Mouse (Mus musculus) forebrain, embryonic 10.5 days (tissue): Measurements from ENCODE around the gene Tulp3. TPM values are rescaled to one million over a fixed set of nuclear protein-coding genes. Genes with fewer than 3 reads are reported as not detected.
"Not testable (repeated sequence)": the region's sequence is repeated elsewhere in the genome, so short reads cannot be mapped to it uniquely, and the experiment has no call there.

ENCODE experiments used
- DNase-seq: peaks from one replicate; pipeline ENCODE4 v3.0.0-alpha.2; 2017; ENCODE audit warnings: low spot score; ENCODE audit errors: extremely low spot score
- H3K27ac ChIP-seq: fragments of 300-500 bp; sonication (generic); 2 replicates; pipeline ENCODE4 v1.5.1; 2016; ENCODE audit warnings: mild to moderate bottlenecking
- H3K27me3 ChIP-seq: fragments of 300-500 bp; sonication (generic); 2 replicates; pipeline ENCODE4 v1.6.1; 2016; ENCODE audit warnings: mild to moderate bottlenecking; ENCODE audit not compliant: poor library complexity, severe bottlenecking
- H3K36me3 ChIP-seq: fragments of 300-500 bp; sonication (generic); replicated peaks from 2 replicates; pipeline ENCODE4 v1.6.1; 2016; ENCODE audit warnings: mild to moderate bottlenecking, moderate library complexity
- H3K4me1 ChIP-seq: fragments of 300-500 bp; sonication (generic); 2 replicates; pipeline ENCODE4 v1.6.1; 2016
- H3K4me3 ChIP-seq: fragments of 300-500 bp; sonication (generic); 2 replicates; pipeline ENCODE4 v1.5.1; 2016; ENCODE audit warnings: mild to moderate bottlenecking, moderate library complexity
- H3K9me3 ChIP-seq: fragments of 300-500 bp; sonication (generic); 2 replicates; pipeline ENCODE4 v1.6.1; 2016; ENCODE audit warnings: mild to moderate bottlenecking, moderate library complexity
- WGBS: fragments of 180-500 bp; shearing (Covaris S2); methylation state at CpG from one replicate; pipeline ENCODE4 v1.1.7; 2016; 5-methylcytosine and 5-hydroxymethylcytosine counted together
- polyA plus RNA-seq: library from polyadenylated mRNA; unstranded; fragments of >200 nt; fragmentation: Nextera tagmentation; extraction: Ambion mirVana; gene quantifications from 2 replicates; pipeline ENCODE4 v1.2.1, GENCODE M21; 2016

Tulp3 gene
- polyA plus RNA-seq, 1 experiment from 2014 or later = 20.0 TPM

DNA sequence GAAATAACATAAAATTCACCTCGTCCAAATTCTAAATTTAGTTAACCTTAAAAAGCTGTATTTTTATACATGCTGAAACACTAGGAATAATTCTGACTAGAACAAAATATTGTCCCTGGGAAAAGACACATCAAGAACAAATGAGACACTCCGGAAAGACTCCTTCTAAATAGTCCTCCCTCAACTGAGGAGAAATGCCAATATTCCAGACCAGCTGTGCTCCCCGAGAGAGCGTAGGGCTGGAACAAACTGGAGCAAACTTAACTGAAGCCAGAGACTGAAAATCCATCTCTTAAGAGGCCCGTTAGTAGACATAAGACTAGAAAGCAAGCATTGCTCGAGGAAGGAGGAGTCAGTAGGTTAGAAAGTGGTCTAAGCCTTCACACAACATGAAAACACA, 8.9 kb downstream of the Tulp3 start:
- Histone ChIP-seq H3K36me3 (peaks cover 51% of the 10 kb centered on the region), H3K27ac (no peak overlapping the region), H3K4me3 (no peak overlapping the region), H3K9me3 (no peaks in the 10 kb centered on the region), H3K4me1 (0 out of 2 replicates have a peak, but pooled peaks cover 2% of the 10 kb centered on the region), H3K27me3 (no peaks in the 10 kb centered on the region)
- DNase-seq = no peak
- 91% methylated on average over 6 of the region's 6 CpGs for WGBS

DNA sequence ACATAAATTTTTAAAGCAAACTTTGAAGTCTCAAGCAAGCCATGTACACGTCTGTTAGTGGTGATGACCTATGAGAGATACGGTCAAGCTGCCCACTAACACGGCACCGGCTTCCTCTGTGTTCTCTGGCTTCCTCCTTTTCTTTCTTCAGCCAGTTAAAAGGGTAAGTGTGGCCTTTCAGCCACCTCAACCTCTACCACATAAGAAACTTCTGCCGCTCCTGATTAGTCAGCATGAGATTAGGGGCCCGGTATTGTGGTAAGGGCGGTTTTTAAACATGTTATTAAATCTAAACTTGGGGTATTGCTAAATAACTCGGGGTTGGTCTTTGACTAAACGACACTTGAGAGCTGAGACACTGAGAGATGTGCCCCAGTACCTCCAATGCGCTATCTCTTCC, 10.0 kb downstream of the Tulp3 start:
- no peak overlapping the region for H3K4me3 ChIP-seq
- WGBS = 94% methylated on average over 10 of the region's 10 CpGs
- no peaks in the 10 kb centered on the region for H3K9me3 ChIP-seq
- peaks cover 47% of the 10 kb centered on the region for H3K36me3 ChIP-seq
- DNase-seq = no peak
- 0 out of 2 replicates have a peak, but pooled peaks cover 2% of the 10 kb centered on the region for H3K4me1 ChIP-seq
- no peak overlapping the region for H3K27ac ChIP-seq
- no peaks in the 10 kb centered on the region for H3K27me3 ChIP-seq

DNA sequence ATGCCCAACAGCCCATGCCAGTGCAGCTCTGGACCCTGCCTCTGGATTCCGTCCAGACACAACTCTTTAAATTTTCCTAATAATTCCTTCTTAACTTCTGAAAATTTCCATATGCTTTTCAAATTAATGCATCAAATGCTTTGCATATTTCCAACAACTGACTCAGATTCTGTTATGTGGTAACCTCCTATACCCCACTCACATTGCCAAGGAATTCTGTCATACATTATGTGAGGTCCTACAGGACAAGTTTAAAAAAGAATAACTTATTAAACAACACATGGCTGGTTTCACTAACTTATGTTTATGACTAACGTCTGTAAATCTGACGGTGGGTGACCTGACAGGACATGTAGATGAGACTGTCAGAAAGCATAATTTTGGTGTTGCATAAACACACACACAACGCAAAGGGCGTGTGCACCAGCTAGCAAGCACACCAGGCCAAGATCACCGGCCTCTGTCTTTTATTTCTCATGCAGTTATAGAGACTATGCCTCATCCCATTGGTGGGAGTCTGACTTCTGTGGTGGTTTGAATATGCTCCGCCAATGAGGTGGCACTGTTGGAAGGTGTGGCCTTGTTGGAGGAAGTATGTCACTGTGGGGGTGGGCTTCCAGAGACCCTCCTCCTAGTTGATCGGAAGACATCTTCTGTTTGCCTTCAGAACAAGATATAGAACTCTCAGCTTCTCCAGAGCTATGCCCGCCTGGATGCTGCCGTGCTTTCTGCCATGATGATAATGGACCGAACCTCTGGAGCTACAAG, 13.5 kb downstream of the Tulp3 start:
- Histone ChIP-seq H3K9me3 (no peaks in the 10 kb centered on the region), H3K4me1 (peaks cover 26% of the 10 kb centered on the region), H3K36me3 (peaks cover 32% of the 10 kb centered on the region), H3K27ac (no peak overlapping the region), H3K27me3 (no peaks in the 10 kb centered on the region), H3K4me3 (no peak overlapping the region)
- WGBS = 93% methylated on average over 11 of the region's 11 CpGs
- DNase-seq = no peak

DNA sequence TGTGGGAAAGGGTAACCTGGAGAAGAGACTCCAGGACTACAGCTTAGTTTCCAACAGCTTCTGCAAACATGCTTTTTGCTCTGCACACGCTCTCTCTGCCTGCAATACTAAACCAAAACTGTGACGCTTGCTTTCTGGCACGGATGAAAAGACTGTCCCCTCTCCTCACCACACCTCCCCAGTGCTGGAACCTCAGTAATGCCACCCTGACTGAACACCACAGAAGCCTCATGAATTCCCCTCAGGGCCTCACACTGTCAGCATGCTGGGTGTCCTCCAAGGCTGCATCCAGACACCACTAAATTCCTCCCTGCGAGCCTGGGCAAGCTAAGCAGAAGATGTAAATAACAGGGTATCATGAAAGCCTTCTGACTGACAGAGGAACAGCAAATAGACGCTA, 16.8 kb downstream of the Tulp3 start:
- Histone ChIP-seq H3K4me3 (no peak overlapping the region), H3K27ac (0 out of 2 replicates have a peak overlapping the region, but pooled peaks have one; percentile 35), H3K9me3 (no peaks in the 10 kb centered on the region), H3K4me1 (peaks cover 36% of the 10 kb centered on the region), H3K36me3 (peaks cover 46% of the 10 kb centered on the region), H3K27me3 (no peaks in the 10 kb centered on the region)
- DNase-seq = no peak
- 63% methylated on average over 5 of the region's 5 CpGs for WGBS

- peaks cover 47% of the 10 kb centered on the region for H3K36me3 ChIP-seq
- 82% methylated on average over 7 of the region's 7 CpGs for WGBS
- peaks cover 36% of the 10 kb centered on the region for H3K4me1 ChIP-seq
- H3K4me3 ChIP-seq = no peak overlapping the region
- DNase-seq = no peak
- no peaks in the 10 kb centered on the region for H3K27me3 ChIP-seq
- H3K27ac ChIP-seq = no peak overlapping the region
- H3K9me3 ChIP-seq = no peaks in the 10 kb centered on the region
Observed at GRCm38 (mm10) chr6:128337467-128337866, 18.2 kb downstream of the Tulp3 start.

DNA sequence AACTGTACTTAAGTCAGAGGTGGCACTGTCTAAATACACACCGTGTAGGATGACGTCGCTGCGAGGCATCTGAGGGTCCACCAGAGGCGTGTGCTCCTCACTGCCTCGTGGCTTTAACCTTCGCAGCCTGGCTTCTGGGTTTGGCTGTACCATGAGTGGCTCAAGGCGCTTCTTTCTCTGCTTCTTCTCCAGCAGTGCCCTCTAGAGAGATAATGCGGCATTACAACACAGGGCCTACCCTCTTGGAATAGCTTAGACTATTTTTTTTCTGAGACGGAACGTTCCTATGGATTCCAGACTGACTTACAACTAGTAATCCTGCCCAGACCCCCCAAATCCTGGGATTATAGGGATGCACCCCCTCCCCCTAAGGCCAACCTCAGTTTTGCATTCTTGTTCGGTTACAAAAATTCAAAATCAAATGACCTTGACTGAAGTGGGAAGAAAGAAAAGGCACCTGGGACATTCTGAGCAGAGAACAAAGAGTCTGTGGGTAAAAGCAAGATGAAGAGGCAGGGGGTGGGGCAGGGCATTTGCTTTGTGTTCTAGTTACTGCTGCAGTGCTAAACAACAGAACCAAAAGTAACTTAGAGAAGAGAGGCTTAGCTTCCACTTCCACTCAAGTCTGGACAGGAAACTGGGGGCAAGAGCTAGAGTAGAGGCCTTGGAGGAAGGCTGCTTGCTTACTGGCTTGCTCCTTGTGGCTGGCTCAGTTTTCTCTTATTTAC, 21.1 kb downstream of the Tulp3 start:
- no peak overlapping the region for H3K4me3 ChIP-seq
- DNase-seq = peak; percentile 60
- H3K27me3 ChIP-seq = no peaks in the 10 kb centered on the region
- H3K36me3 ChIP-seq = peaks cover 60% of the 10 kb centered on the region
- H3K9me3 ChIP-seq = peaks cover 15% of the 10 kb centered on the region
- H3K27ac ChIP-seq = peak overlapping the region; percentile 58
- H3K4me1 ChIP-seq = peaks cover 32% of the 10 kb centered on the region
- WGBS = 25% methylated on average over 12 of the region's 12 CpGs

DNA sequence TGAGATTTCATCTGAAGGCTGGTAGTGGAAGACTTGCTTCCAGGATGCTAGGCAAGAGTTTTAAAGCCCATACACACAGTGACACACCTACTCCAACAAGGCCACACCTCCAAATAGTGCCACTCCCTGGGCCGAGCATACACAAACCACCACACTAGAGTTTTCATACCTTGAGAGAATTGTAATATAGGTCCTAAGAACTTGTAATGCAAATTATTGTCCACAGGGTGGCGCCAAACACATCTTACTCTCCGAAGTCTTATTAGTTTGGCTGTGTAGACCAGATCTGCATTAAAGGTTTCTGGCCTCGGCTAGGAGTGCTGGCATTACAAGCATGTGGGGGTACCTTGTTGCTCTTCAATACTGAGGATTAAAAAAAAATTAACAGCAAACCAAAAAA, 37.3 kb downstream of the Tulp3 start:
- 31% methylated on average over 4 of the region's 4 CpGs for WGBS
- no peaks in the 10 kb centered on the region for H3K4me1 ChIP-seq
- H3K27me3 ChIP-seq = no peaks in the 10 kb centered on the region
- peaks cover 28% of the 10 kb centered on the region for H3K36me3 ChIP-seq
- peak; percentile 47 for DNase-seq
- no peak overlapping the region for H3K27ac ChIP-seq
- H3K4me3 ChIP-seq = no peak overlapping the region
- H3K9me3 ChIP-seq = no peaks in the 10 kb centered on the region

- no peak overlapping the region for H3K27ac ChIP-seq
- no peaks in the 10 kb centered on the region for H3K9me3 ChIP-seq
- 86% methylated on average over 8 of the region's 8 CpGs for WGBS
- DNase-seq = no peak
- H3K4me1 ChIP-seq = no peaks in the 10 kb centered on the region
- H3K4me3 ChIP-seq = no peak overlapping the region
- H3K27me3 ChIP-seq = no peaks in the 10 kb centered on the region
- peaks cover under 1% of the 10 kb centered on the region for H3K36me3 ChIP-seq
Observed at GRCm38 (mm10) chr6:128315597-128315996, 40.1 kb downstream of the Tulp3 start.

GRCm38 (mm10) chr6:128314796-128315195, 40.9 kb downstream of the Tulp3 start:
- no peak overlapping the region for H3K4me3 ChIP-seq
- DNase-seq = no peak
- 89% methylated on average over 6 of the region's 6 CpGs for WGBS
- H3K9me3 ChIP-seq = no peaks in the 10 kb centered on the region
- H3K27ac ChIP-seq = no peak overlapping the region
- no peaks in the 10 kb centered on the region for H3K36me3 ChIP-seq
- H3K4me1 ChIP-seq = no peaks in the 10 kb centered on the region
- no peaks in the 10 kb centered on the region for H3K27me3 ChIP-seq

GRCm38 (mm10) chr6:128308311-128308710, 47.3 kb downstream of the Tulp3 start:
- no peaks in the 10 kb centered on the region for H3K27me3 ChIP-seq
- DNase-seq = peak; percentile 80
- no peaks in the 10 kb centered on the region for H3K36me3 ChIP-seq
- WGBS = 27% methylated on average over 4 of the region's 4 CpGs
- no peak overlapping the region for H3K4me3 ChIP-seq
- H3K4me1 ChIP-seq = no peaks in the 10 kb centered on the region
- H3K27ac ChIP-seq = no peak overlapping the region
- no peaks in the 10 kb centered on the region for H3K9me3 ChIP-seq

GRCm38 (mm10) chr6:128304801-128305200, 50.9 kb downstream of the Tulp3 start:
- peaks cover 29% of the 10 kb centered on the region for H3K27me3 ChIP-seq
- H3K27ac ChIP-seq = no peak overlapping the region
- peaks cover 8% of the 10 kb centered on the region; the same call in 1 of the 2 replicates for H3K9me3 ChIP-seq
- H3K4me1 ChIP-seq = peaks cover 14% of the 10 kb centered on the region
- DNase-seq = no peak
- no peaks in the 10 kb centered on the region for H3K36me3 ChIP-seq
- no peak overlapping the region for H3K4me3 ChIP-seq
- WGBS = 81% methylated on average over 4 of the region's 4 CpGs

DNA sequence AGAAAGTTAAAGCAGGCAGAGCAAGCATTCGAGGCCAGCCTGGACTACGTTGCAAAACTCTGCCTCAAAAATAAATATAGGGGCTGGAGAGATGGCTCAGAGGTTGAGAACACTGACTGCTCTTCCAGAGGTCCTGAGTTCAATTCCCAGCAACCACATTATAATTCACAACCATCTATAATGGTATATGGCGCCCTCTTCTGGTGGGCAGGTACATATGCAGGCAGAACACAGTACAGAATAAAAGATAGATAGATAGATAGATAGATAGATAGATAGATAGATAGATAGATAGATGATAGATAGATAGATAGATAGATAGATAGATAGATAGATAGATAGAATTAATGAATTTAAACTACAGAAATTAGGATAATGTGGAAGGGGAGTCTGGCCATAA, 53.0 kb downstream of the Tulp3 start:
- not testable (repeated sequence) for H3K4me3 ChIP-seq, H3K9me3 ChIP-seq, H3K36me3 ChIP-seq, H3K27ac ChIP-seq, DNase-seq
- Histone ChIP-seq H3K27me3 (peaks cover 51% of the 10 kb centered on the region), H3K4me1 (peaks cover 21% of the 10 kb centered on the region)
- 64% methylated on average over 3 of the region's 3 CpGs for WGBS

DNA sequence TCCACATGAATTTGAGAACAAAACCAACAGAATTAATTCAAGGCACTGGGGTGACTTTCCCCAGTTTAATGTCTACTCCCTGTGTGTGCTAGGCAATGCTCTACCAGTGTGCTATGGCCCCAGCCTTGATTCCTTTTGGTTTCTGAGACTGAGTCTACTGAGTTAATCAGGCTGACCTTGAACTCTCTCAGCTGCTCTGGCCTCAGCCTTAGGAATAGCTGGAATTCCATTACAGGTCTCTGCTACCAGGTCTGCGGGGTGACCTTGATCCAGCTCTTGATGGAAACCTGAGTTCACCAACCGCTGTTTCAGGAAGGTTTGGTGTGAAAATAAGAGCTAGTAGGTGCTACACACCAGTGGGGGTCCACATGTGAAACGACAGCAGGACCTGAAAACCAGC, 53.8 kb downstream of the Tulp3 start:
- DNase-seq = no peak
- H3K27me3 ChIP-seq = peaks cover 58% of the 10 kb centered on the region
- WGBS = 85% methylated on average over 3 of the region's 3 CpGs

More for the DNA sequence above, 53.8 kb downstream of the Tulp3 start:
- H3K4me1 ChIP-seq = peaks cover 25% of the 10 kb centered on the region
- no peaks in the 10 kb centered on the region for H3K36me3 ChIP-seq
- H3K9me3 ChIP-seq = peaks cover 8% of the 10 kb centered on the region; the same call in 1 of the 2 replicates
- no peak overlapping the region for H3K4me3 ChIP-seq
- H3K27ac ChIP-seq = no peak overlapping the region
